Mouse (Mus musculus) brain, embryonic 14.5 days (tissue): ENCODE measurements around the gene Klhl3. TPM values are rescaled to one million over a fixed set of nuclear protein-coding genes. Genes with fewer than 3 reads are reported as not detected.

Experiments
- DNase-seq: peaks from one replicate; pipeline ENCODE4 v3.0.0-alpha.2; 2011; ENCODE audit warnings: low read depth
- CTCF ChIP-seq: fragments of 200-500 bp; IDR thresholded peaks from 2 replicates; pipeline ENCODE4 v1.5.1; 2012; ENCODE audit warnings: inconsistent platforms, mild to moderate bottlenecking, moderate library complexity, borderline replicate concordance; ENCODE audit not compliant: insufficient read depth, insufficient read length; ENCODE audit errors: extremely low read depth
- POLR2A ChIP-seq: fragments of 200-500 bp; IDR thresholded peaks from 2 replicates; pipeline ENCODE4 v1.6.1; 2012; ENCODE audit warnings: mild to moderate bottlenecking, inconsistent platforms, borderline replicate concordance; ENCODE audit not compliant: poor library complexity, insufficient read depth, insufficient read length, severe bottlenecking; ENCODE audit errors: extremely low read depth
- polyA plus RNA-seq: library from polyadenylated mRNA; depleted of rRNA; stranded (reverse); fragments of >200 nt; gene quantifications from 2 replicates; pipeline ENCODE4 v1.2.3, GENCODE M21; 2012; rRNA removed

Klhl3 gene
- polyA plus RNA-seq, 1 experiment, result 10.9 TPM

GRCm38 (mm10) chr13:57977721-57978120 is 135.7 kb downstream of the Klhl3 start:
- DNase-seq, result no peak
- TF ChIP-seq POLR2A, result no peak
- TF ChIP-seq CTCF, result peak; percentile 51

- TF ChIP-seq POLR2A (no peak), CTCF (no peak)
- DNase-seq, result peak; percentile 62
Observed at GRCm38 (mm10) chr13:57965658-57966057, 147.7 kb downstream of the Klhl3 start.

- TF ChIP-seq CTCF (no peak), POLR2A (no peak)
- DNase-seq, result no peak
Observed at GRCm38 (mm10) chr13:57960254-57960653, 153.1 kb downstream of the Klhl3 start.

GRCm38 (mm10) chr13:57959806-57960205 is 153.6 kb downstream of the Klhl3 start:
- TF ChIP-seq CTCF, result no peak
- TF ChIP-seq POLR2A, result no peak
- DNase-seq, result no peak

Other genes starting within 250 kb of the Klhl3 start
- gene Spock1, start 205.3 kb downstream of the Klhl3 start, polyA plus RNA-seq, result 42.7 and 80.3 TPM in 2 replicates
- 391 and 399 TPM in 2 replicates for gene Hnrnpa0, start 15.0 kb upstream of the Klhl3 start, polyA plus RNA-seq
- 29.3 and 31.0 TPM in 2 replicates for gene Idnk, start 44.1 kb upstream of the Klhl3 start, polyA plus RNA-seq
- gene Ubqln1, start 102.1 kb upstream of the Klhl3 start, polyA plus RNA-seq, result 127 and 128 TPM in 2 replicates
- gene Gkap1, start 162.1 kb upstream of the Klhl3 start, polyA plus RNA-seq, result 25.0 and 29.5 TPM in 2 replicates
- gene Kif27, start 245.5 kb upstream of the Klhl3 start, polyA plus RNA-seq, result 1.3 and 2.5 TPM in 2 replicates